Mouse (Mus musculus) layer of hippocampus, adult 2 months (tissue): ENCODE results near the gene Zc3h12a. TPM values are rescaled to one million over a fixed set of nuclear protein-coding genes. Genes with fewer than 3 reads are reported as not detected.

Experiments
- DNase-seq, 2 experiments: peaks; one replicate each; pipeline ENCODE4 v3.0.0; 2022; ENCODE audit warnings: low spot score in 2 of 2
- H3K27ac ChIP-seq: fragments of 200-600 bp; 2 replicates; pipeline ENCODE4 v1.8.1; 2022
- H3K4me3 ChIP-seq: fragments of 200-600 bp; 2 replicates; pipeline ENCODE4 v1.8.1; 2022; ENCODE audit warnings: mild to moderate bottlenecking
- CTCF ChIP-seq: fragments of 200-600 bp; conservative IDR thresholded peaks from 2 replicates; pipeline ENCODE4 v1.8.1; 2022; ENCODE audit warnings: antibody characterized with exemption, mild to moderate bottlenecking, moderate library complexity
- total RNA-seq, 2 experiments: library from RNA; stranded (reverse); gene quantifications; 2 replicates each; pipeline ENCODE4 v1.2.3; 2021

Gene Zc3h12a
- total RNA-seq, 2 experiments from 2014 or later, result 1.1 to 1.2 TPM

DNA sequence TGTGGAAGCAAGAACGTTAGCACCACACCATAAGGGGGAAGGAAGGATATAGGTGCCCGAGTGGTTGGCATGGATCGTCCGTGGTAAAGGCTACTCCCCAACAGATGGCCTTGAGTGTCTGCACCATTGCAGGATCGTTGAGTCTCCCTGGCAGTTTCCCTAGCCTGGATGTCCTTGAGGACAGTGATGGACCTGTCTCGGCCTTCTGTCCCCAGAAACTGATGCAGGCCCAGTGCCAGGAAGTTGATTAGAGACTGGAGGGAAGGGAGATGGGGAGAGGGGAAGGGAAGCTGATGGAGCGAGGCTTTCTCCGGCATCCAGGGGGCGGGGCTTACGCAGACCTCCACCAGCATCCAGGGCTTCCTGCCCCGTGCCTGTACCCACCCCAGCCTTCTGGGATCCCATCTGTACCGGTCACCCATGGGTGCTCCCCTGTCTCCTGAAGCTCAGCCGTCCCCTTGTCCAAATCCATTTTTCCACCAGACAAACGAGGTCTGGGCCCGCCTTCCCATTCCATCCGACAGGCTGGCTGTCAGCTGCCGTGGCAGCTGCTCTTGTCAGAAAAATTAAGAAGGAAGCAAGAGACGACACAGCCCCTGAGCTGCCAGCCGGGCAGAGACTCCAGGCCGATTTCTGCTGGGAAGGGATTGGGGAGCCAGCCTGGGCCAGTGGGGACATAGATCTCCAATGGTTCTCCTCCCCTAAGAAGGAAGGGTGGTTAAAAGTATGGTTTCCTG, 31.1 kb upstream of the Zc3h12a start:
- H3K27ac ChIP-seq, result no peak overlapping the region
- no peak for DNase-seq

DNA sequence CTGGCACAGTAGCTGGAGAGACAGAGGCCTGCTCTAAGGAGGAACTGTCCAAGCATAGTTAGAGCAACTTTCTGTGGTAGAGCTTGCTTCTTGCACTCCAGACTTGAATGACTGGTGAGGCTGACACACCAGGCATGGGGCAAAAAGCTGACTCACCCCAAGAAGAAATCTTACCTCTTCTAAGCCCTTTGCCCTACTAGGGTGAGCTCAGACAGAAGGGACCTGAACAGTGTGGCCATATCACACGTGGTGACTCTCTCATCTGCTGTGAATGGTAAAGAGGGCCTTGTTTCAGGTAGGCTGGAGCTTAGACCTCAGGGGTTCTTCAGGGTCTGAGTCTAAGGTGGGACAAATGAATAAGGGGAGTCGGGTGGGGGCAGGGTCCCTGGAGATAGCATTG, 30.4 kb upstream of the Zc3h12a start:
- no peak for TF ChIP-seq CTCF
- H3K4me3 ChIP-seq, result no peak overlapping the region
- no peak for DNase-seq
- no peak overlapping the region for H3K27ac ChIP-seq

More for the DNA sequence above, 31.1 kb upstream of the Zc3h12a start:
- no peak for TF ChIP-seq CTCF
- no peak overlapping the region for H3K4me3 ChIP-seq

DNA sequence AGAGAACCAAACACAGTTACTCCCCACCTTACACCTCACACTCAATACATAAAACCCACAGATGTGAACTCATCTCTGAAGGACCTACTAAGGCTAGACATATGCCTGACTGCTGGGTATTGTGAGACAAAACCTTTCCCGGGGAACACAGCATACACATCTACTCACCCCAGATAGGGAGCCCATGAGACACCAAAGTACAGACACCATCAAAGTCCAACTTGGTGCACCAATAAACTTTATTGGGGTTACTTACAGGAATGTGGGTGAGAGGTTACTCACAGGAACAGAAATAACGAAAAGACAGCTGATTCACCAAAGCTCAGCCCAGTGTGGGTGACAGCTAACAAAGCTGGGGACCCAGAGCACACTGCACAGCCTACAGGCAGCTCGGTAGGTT, 29.7 kb upstream of the Zc3h12a start:
- no peak overlapping the region for H3K4me3 ChIP-seq
- no peak overlapping the region for H3K27ac ChIP-seq
- no peak for DNase-seq
- TF ChIP-seq CTCF, result no peak

GRCm38 (mm10) chr4:125155646-125156045, 28.0 kb upstream of the Zc3h12a start:
- Histone ChIP-seq H3K4me3 (no peak overlapping the region), H3K27ac (no peak overlapping the region)
- no peak for DNase-seq
- TF ChIP-seq CTCF, result no peak

GRCm38 (mm10) chr4:125153659-125154241, 26.1 kb upstream of the Zc3h12a start:
- DNase-seq, result no peak
- Histone ChIP-seq H3K27ac (no peak overlapping the region), H3K4me3 (no peak overlapping the region)
- peak; percentile 46 for TF ChIP-seq CTCF

- Histone ChIP-seq H3K27ac (no peak overlapping the region), H3K4me3 (no peak overlapping the region)
- no peak for DNase-seq
- TF ChIP-seq CTCF, result no peak
Observed at GRCm38 (mm10) chr4:125152469-125152868, 24.8 kb upstream of the Zc3h12a start.

- no peak overlapping the region for H3K27ac ChIP-seq
- no peak for TF ChIP-seq CTCF
Observed at GRCm38 (mm10) chr4:125149460-125149859, 21.8 kb upstream of the Zc3h12a start.

DNA sequence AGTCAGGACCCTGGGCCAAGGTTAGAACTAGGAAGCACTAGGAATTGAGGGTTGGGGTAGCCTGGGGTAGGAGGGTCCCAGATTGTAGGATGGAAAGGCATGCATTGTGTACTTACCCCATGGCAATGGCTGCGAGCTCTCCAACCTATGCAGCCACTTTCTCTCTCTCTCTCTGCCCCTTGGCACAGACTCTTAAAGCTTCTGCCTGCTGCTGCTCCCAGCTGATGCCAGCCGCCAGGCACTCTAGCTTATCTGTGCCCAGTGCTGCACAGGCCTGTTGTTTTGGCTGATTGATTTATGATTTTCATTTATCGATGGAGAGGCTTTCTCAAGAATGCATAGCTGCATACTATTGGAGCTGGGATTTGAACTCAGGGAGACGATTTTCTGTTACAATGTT, 20.3 kb upstream of the Zc3h12a start:
- Histone ChIP-seq H3K27ac (no peak overlapping the region), H3K4me3 (no peak overlapping the region)
- DNase-seq, result no peak
- no peak for TF ChIP-seq CTCF

More at GRCm38 (mm10) chr4:125149460-125149859, 21.8 kb upstream of the Zc3h12a start:
- DNase-seq, result no peak
- no peak overlapping the region for H3K4me3 ChIP-seq

- Histone ChIP-seq H3K27ac (peak overlapping the region; percentile 61), H3K4me3 (no peak overlapping the region)
- TF ChIP-seq CTCF, result no peak
- no peak for DNase-seq
Observed at GRCm38 (mm10) chr4:125145213-125145612, 17.6 kb upstream of the Zc3h12a start.

DNA sequence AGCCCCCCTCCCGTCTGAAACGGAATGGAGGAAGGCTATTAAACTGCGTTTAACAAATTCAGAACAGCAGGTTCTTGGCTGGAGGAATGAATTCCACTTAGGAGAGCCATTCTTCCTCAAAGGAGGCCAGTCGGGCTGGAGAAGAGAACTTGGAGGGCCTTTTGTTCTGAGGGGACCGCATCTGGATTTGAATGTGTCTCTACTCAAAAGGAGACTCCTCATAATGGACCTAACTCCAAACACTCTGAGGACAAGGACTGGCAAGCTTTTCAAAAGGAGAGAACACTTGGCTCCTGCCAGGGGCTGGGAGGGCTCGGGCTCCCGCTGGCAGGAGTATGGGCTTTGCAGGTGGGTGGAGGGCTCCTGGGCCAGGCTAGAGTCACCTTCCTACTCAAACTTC, 17.0 kb upstream of the Zc3h12a start:
- no peak for TF ChIP-seq CTCF
- no peak overlapping the region for H3K4me3 ChIP-seq
- DNase-seq, result no peak
- H3K27ac ChIP-seq, result peak overlapping the region; percentile 61

GRCm38 (mm10) chr4:125144211-125144610, 16.6 kb upstream of the Zc3h12a start:
- H3K27ac ChIP-seq, result peak overlapping the region; percentile 43; the same call in 1 of the 2 replicates
- no peak for TF ChIP-seq CTCF
- no peak overlapping the region for H3K4me3 ChIP-seq
- no peak for DNase-seq

DNA sequence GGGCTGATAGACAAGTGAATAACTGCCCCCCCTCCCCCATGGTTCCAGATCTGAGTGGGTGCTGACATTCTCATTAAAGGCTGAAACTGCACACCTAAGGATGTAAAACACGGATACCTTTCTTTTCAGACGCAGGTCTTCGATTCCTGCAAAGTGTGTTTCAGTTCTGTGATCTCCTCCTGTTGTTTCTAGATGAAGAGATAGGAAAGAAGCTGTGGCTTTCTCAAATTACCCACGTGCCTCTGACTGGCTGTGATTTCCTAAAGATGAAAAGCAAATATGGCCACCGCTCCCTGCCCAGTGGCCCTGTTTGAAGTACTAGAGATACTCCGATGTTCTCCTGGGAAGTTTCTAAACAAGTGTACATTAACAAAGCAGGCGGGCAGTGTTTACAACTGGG, 10.7 kb upstream of the Zc3h12a start:
- Histone ChIP-seq H3K4me3 (no peak overlapping the region), H3K27ac (no peak overlapping the region)
- no peak for TF ChIP-seq CTCF
- DNase-seq, result no peak

GRCm38 (mm10) chr4:125136303-125136888, 8.8 kb upstream of the Zc3h12a start:
- TF ChIP-seq CTCF, result no peak
- DNase-seq, result no peak

More at GRCm38 (mm10) chr4:125136303-125136888, 8.8 kb upstream of the Zc3h12a start:
- Histone ChIP-seq H3K27ac (no peak overlapping the region), H3K4me3 (no peak overlapping the region)
